Mouse (Mus musculus) R1 (cell line): ENCODE results near the gene Coq7.

Experiments used
- DNase-seq: peaks from one replicate; pipeline ENCODE4 v3.0.0-alpha.2; 2018; ENCODE audit warnings: low read depth, low spot score

Coq7 gene

DNA sequence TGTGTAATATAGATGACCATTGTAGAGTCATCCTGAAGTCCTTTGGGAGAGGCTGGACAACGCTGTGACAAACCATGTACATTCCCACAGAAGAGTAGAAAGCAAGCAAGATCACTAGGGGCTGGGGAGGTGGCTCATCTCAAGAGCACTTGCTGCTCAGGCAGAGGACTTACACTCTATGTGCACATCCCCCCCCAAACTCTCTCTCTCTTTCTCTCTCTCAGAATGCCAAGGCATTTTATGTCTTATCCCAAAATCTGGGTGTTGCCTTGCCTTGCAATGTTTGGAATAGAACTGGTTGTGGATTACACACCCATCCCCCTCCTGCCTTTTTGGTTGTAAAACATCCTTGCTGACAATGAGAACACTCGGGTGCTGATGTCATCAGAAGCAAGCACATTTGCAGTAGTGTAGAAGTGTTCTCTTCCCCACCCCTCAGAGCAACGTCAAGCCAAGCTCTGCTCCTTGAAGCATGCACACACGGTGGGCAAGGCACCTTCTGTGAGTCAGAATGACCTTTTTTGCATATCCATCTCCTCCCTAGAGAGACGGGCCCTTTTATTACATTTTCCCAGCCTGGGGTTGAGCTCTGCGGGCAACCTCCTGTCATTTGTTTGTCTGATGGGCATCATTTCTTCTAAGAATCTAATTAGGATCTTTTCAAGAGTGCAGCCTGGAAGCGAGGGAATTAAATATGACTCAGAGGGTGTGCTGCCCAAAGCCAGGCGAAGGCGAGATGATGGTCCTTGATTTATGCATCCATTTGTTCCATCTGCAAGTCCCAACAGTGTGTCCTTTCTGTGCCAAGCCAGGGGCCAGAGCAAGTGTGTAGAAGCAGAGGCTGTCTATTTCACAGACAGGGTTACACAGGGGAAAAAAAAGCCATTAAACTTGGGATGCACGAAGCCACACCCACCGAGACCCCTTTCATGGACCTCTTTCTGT is 70.1 kb downstream of the Coq7 start:
- DNase-seq: peak; percentile 19

DNA sequence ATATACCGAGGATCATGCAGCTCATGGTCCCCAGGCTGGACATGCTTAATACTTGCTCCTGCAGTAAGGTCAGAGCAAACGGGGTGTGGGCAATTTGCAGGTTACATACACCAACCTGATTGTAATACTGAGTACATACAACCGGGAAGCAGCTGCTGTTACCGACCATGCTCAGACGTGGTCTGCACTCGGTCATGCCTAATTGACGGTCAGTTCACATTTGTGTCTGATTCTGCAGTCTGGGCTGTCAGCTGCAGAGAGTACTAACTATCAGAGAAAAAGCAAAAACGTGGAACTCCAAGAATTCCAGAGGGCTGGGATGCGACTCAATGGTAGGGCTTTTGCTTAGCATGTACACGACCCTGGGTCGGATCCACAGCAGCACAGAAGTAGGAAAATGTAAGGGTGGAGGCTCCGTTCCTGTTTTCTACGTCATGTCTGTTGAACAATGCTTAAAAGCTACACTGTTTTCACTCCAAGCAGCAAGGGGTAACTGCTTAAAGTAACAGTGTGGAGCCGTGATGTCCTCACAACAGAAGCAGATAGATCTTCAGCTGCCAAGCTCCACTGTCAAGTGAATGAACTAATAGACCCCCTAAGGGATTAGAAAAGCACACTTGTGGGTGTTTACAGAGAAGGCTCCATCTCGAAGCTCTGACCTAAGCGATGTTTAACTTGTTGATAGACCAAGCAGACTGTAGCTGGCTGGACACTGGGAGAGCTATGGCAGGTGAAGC is 71.6 kb downstream of the Coq7 start:
- no peak for DNase-seq
